Mouse (Mus musculus) cerebellum, adult 2 months (tissue): ENCODE measurements around the gene Olfr507.

ENCODE experiments used
- CTCF ChIP-seq: fragments of 200-500 bp; IDR thresholded peaks from 2 replicates; pipeline ENCODE4 v1.5.1; 2011; ENCODE audit warnings: low read depth, mild to moderate bottlenecking, control low read depth, low read length, moderate library complexity, borderline replicate concordance; ENCODE audit not compliant: insufficient read depth
- POLR2A ChIP-seq: fragments of 200-500 bp; IDR thresholded peaks from 2 replicates; pipeline ENCODE4 v1.6.1; 2011; ENCODE audit warnings: low read length, control low read depth, borderline replicate concordance; ENCODE audit not compliant: insufficient read depth

DNA sequence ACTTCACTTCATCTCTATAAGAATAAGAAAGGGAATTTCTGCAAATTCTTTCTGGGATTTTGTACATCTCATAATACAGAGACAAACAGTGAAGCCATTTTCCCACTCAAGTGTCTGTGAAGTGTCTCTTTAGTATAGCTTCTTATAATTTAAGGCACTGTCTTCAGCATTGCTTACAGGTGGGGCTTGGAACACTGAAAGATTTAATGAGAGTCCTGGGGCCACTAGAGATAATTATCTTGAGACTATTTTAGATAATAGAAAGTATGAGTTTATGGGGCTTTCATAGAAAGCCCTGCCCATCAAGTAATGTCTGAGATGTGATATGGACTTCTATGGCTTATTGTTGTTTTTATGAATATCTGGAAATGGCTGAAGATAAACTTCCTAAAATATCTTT lies 30.2 kb downstream of the Olfr507 start, which contains the start of gene Olfr509:
- TF ChIP-seq CTCF = no peak
- no peak for TF ChIP-seq POLR2A
